Mouse (Mus musculus): Measurements from ENCODE around the gene Gm20388.

- TF ChIP-seq CTCF (IDR thresholded peaks at IDR 0.05; ENCODE audit: low read depth) (no peak), EP300 (optimal IDR thresholded peaks at IDR 0.05) (no peak)
Observed at GRCm38 (mm10) chr8:123791101-123791844, 3880.6 kb downstream of the Gm20388 start.
